Mouse (Mus musculus) intestine, embryonic 14.5 days (tissue): ENCODE results near the gene Prr14l. TPM values are rescaled to one million over a fixed set of nuclear protein-coding genes. Genes with fewer than 3 reads are reported as not detected.

Source experiments
- ATAC-seq: fragments of 200-750 bp; cut with Nextera tagmentation; replicated peaks from 2 replicates; pipeline ENCODE4 v1.8.0; 2017; ENCODE audit warnings: low read depth, moderate number of reproducible peaks, moderate TSS enrichment, moderate library complexity; ENCODE audit not compliant: low FRiP score, low TSS enrichment
- DNase-seq: peaks from one replicate; pipeline ENCODE4 v3.0.0-alpha.2; 2018; ENCODE audit warnings: low spot score
- H3K27ac ChIP-seq: fragments of 300-500 bp; sonication (generic); 2 replicates; pipeline ENCODE4 v1.5.1; 2014; ENCODE audit warnings: low read depth, mild to moderate bottlenecking, control low read depth
- H3K27me3 ChIP-seq: fragments of 300-500 bp; sonication (generic); replicated peaks from 2 replicates; pipeline ENCODE4 v1.6.1; 2014; ENCODE audit warnings: low read length, control low read depth; ENCODE audit not compliant: control insufficient read depth, insufficient read depth
- H3K36me3 ChIP-seq: fragments of 300-500 bp; sonication (generic); 2 replicates; pipeline ENCODE4 v1.6.1; 2014; ENCODE audit warnings: low read length, control low read depth; ENCODE audit not compliant: control insufficient read depth, insufficient read depth
- H3K4me1 ChIP-seq: fragments of 300-500 bp; sonication (generic); replicated peaks from 2 replicates; pipeline ENCODE4 v1.6.1; 2014; ENCODE audit warnings: low read length, control low read depth, mixed read lengths; ENCODE audit not compliant: control insufficient read depth, insufficient read depth
- H3K4me2 ChIP-seq: fragments of 300-500 bp; sonication (generic); 2 replicates; pipeline ENCODE4 v1.6.1; 2014; ENCODE audit warnings: low read length
- H3K4me3 ChIP-seq: fragments of 300-500 bp; sonication (generic); 2 replicates; pipeline ENCODE4 v1.5.1; 2014; ENCODE audit warnings: low read depth, low read length, control low read depth, mixed read lengths
- H3K9ac ChIP-seq: fragments of 300-500 bp; sonication (generic); 2 replicates; pipeline ENCODE4 v1.6.1; 2014; ENCODE audit warnings: mild to moderate bottlenecking, low read length
- H3K9me3 ChIP-seq: fragments of 300-500 bp; sonication (generic); 2 replicates; pipeline ENCODE4 v1.6.1; 2016; ENCODE audit warnings: low read length, control low read depth; ENCODE audit not compliant: control insufficient read depth
- WGBS: fragments of 180-500 bp; shearing (Covaris S2); extraction: QIAGEN DNeasy Blood & Tissue Kit; methylation state at CpG from one replicate; pipeline ENCODE4 v1.1.7; 2014; 5-methylcytosine and 5-hydroxymethylcytosine counted together
- polyA plus RNA-seq: library from polyadenylated mRNA; unstranded; fragments of >200 nt; fragmentation: Nextera tagmentation; extraction: Ambion mirVana; gene quantifications from 2 replicates; pipeline ENCODE4 v1.2.1, GENCODE M21; 2014

Gene Prr14l
- 17.2 and 22.1 TPM in 2 replicates for polyA plus RNA-seq

GRCm38 (mm10) chr5:32853731-32854507 is at the start of gene Prr14l:
Gene Prr14l, minus strand, starts transcription at chr5:32854256.
- peaks cover 23% of the 10 kb centered on the region for H3K4me1 ChIP-seq
- peak within 1 kb of the TSS; percentile 77 for H3K27ac ChIP-seq
- peak; percentile 100 for DNase-seq
- ATAC-seq, result peak; percentile 98
- H3K27me3 ChIP-seq, result no peaks in the 10 kb centered on the region
- peak within 1 kb of the TSS; percentile 86 for H3K4me2 ChIP-seq
- WGBS, result under 1% methylated on average over 51 of the region's 51 CpGs
- peak within 1 kb of the TSS; percentile 94 for H3K9ac ChIP-seq
- H3K4me3 ChIP-seq, result peak within 1 kb of the TSS; percentile 76
- H3K9me3 ChIP-seq, result no peaks in the 10 kb centered on the region
- H3K36me3 ChIP-seq, result peaks cover 7% of the 10 kb centered on the region; the same call in 1 of the 2 replicates

- H3K4me2 ChIP-seq, result no peak overlapping the region
- no peak overlapping the region for H3K4me3 ChIP-seq
- H3K9ac ChIP-seq, result no peak overlapping the region
- no peaks in the 10 kb centered on the region for H3K4me1 ChIP-seq
- ATAC-seq (no peak), DNase-seq (no peak)
- no peaks in the 10 kb centered on the region for H3K27me3 ChIP-seq
- no peak overlapping the region for H3K27ac ChIP-seq
- 81% methylated on average over 3 of the region's 3 CpGs for WGBS
- peaks cover 68% of the 10 kb centered on the region for H3K36me3 ChIP-seq
- no peaks in the 10 kb centered on the region for H3K9me3 ChIP-seq
These were observed 32.7 kb upstream of the Prr14l start for GRCm38 (mm10) chr5:32886739-32887138.

- peaks cover 76% of the 10 kb centered on the region for H3K36me3 ChIP-seq
- H3K4me1 ChIP-seq, result no peaks in the 10 kb centered on the region
- H3K27me3 ChIP-seq, result no peaks in the 10 kb centered on the region
- no peak overlapping the region for H3K4me2 ChIP-seq
- DNase-seq, result no peak
- H3K4me3 ChIP-seq, result no peak overlapping the region
- 96% methylated on average over 5 of the region's 5 CpGs for WGBS
- no peak overlapping the region for H3K27ac ChIP-seq
- H3K9ac ChIP-seq, result no peak overlapping the region
- no peaks in the 10 kb centered on the region for H3K9me3 ChIP-seq
- no peak for ATAC-seq
These were observed 18.3 kb upstream of the Prr14l start for GRCm38 (mm10) chr5:32872346-32872745.

GRCm38 (mm10) chr5:32869389-32870024 is 15.5 kb upstream of the Prr14l start:
- H3K9ac ChIP-seq, result no peak overlapping the region
- WGBS, result 94% methylated on average over 5 of the region's 5 CpGs
- H3K4me2 ChIP-seq, result no peak overlapping the region
- no peak overlapping the region for H3K27ac ChIP-seq
- no peak overlapping the region for H3K4me3 ChIP-seq
- H3K4me1 ChIP-seq, result peaks cover 2% of the 10 kb centered on the region
- H3K27me3 ChIP-seq, result no peaks in the 10 kb centered on the region
- H3K36me3 ChIP-seq, result peaks cover 54% of the 10 kb centered on the region
- DNase-seq, result no peak
- no peak for ATAC-seq
- no peaks in the 10 kb centered on the region for H3K9me3 ChIP-seq

GRCm38 (mm10) chr5:32863253-32864228 is 9.5 kb upstream of the Prr14l start, which contains the start of gene Depdc5:
Gene Depdc5, plus strand, starts transcription at chr5:32863701.
- H3K27ac ChIP-seq, result peak within 1 kb of the TSS; percentile 83
- H3K9ac ChIP-seq, result peak within 1 kb of the TSS; percentile 53
- peak within 1 kb of the TSS; percentile 50 for H3K4me3 ChIP-seq
- H3K27me3 ChIP-seq, result no peaks in the 10 kb centered on the region
- WGBS, result 1% methylated on average over 63 of the region's 64 CpGs
- DNase-seq (peak; percentile 96), ATAC-seq (peak; percentile 97)
- peak within 1 kb of the TSS; percentile 78 for H3K4me2 ChIP-seq
- peaks cover 7% of the 10 kb centered on the region for H3K4me1 ChIP-seq
- peaks cover 13% of the 10 kb centered on the region for H3K36me3 ChIP-seq
- no peaks in the 10 kb centered on the region for H3K9me3 ChIP-seq

- DNase-seq (no peak), ATAC-seq (no peak)
- peaks cover 4% of the 10 kb centered on the region; the same call in 1 of the 2 replicates for H3K36me3 ChIP-seq
- peaks cover 7% of the 10 kb centered on the region for H3K4me1 ChIP-seq
- no peaks in the 10 kb centered on the region for H3K27me3 ChIP-seq
- no peaks in the 10 kb centered on the region for H3K9me3 ChIP-seq
- H3K9ac ChIP-seq, result peak overlapping the region; percentile 49; the same call in 1 of the 2 replicates
- peak overlapping the region; percentile 50 for H3K4me3 ChIP-seq
- WGBS, result 60% methylated on average over 6 of the region's 6 CpGs
- H3K4me2 ChIP-seq, result peak overlapping the region; percentile 61
- peak overlapping the region; percentile 83; the same call in 1 of the 2 replicates for H3K27ac ChIP-seq
These were observed 8.5 kb upstream of the Prr14l start for GRCm38 (mm10) chr5:32862469-32863132.

GRCm38 (mm10) chr5:32861082-32861481 is 7.0 kb upstream of the Prr14l start:
- ATAC-seq, result no peak
- Histone ChIP-seq H3K27ac (no peak overlapping the region), H3K4me1 (peaks cover 7% of the 10 kb centered on the region), H3K9ac (no peak overlapping the region), H3K4me2 (no peak overlapping the region), H3K4me3 (no peak overlapping the region), H3K9me3 (no peaks in the 10 kb centered on the region), H3K27me3 (no peaks in the 10 kb centered on the region), H3K36me3 (no peaks in the 10 kb centered on the region)
- DNase-seq, result no peak
- WGBS, result 90% methylated on average over 1 of the region's 1 CpGs
